Comparison of ENCODE assay signal across 10 mouse cellular contexts in genomic region chr17:12420886-12421574, GRCm38 (mm10). TPM values are rescaled to one million over a fixed set of nuclear protein-coding genes. Genes with fewer than 3 reads are reported as not detected.
A peak's percentile ranks its signal among the peaks of the same experiment; 100 is the strongest.
DNase-seq lines count a peak whose midpoint lies in the region; ATAC-seq lines count a peak whose summit lies in the region.
"Had no signal": no experiment of that assay in that cellular context is flagged by ENCODE, and none has a peak within 500 bp of the region (broad histone marks: within the 10 kb centered on the region; RNA-seq: fewer than 3 reads in every experiment).

No protein-coding gene starts in this region.

- peak; percentile 32 for DNase-seq in heart, postnatal 4 days
- peak; percentile 14 for DNase-seq in right cerebral cortex, adult 18-20 months
- DNase-seq in right cerebral cortex, postnatal 36 days (ENCODE audit: low spot score in 2 of 2): no peak
- peak; percentile 38 for DNase-seq in thymus, postnatal 14 days
- DNase-seq in kidney, adult 18-20 months: no peak
- DNase-seq: gastrocnemius, postnatal 14 days had no signal

- no peak for ATAC-seq in heart, embryonic 12.5 days (ENCODE audit: insufficient number of reproducible peaks, low FRiP score)
- peak; percentile 34; the same call in 1 of the 2 replicates for ATAC-seq in common myeloid progenitor, adult 5-6 weeks (replicated peaks; ENCODE audit: low read depth, poor library complexity, severe bottlenecking)
- ATAC-seq in erythroid progenitor cell, adult 5-6 weeks (replicated peaks; ENCODE audit: low FRiP score, poor library complexity, severe bottlenecking): no peak

- no peak overlapping the region for H3K27ac ChIP-seq in heart, embryonic 12.5 days (ENCODE audit: poor library complexity, severe bottlenecking)

- H3K9ac ChIP-seq in heart, embryonic 12.5 days: no peak overlapping the region

- H3K27me3 ChIP-seq in heart, embryonic 12.5 days (replicated peaks): no peaks in the 10 kb centered on the region

- peaks cover 19% of the 10 kb centered on the region for H3K4me1 ChIP-seq in heart, embryonic 12.5 days (replicated peaks)

- WGBS in heart, embryonic 12.5 days: 58% methylated on average over 16 of the region's 16 CpGs

- no peak overlapping the region for H3K4me3 ChIP-seq in heart, embryonic 12.5 days

- H3K36me3 ChIP-seq in heart, embryonic 12.5 days: no peaks in the 10 kb centered on the region

- no peaks in the 10 kb centered on the region for H3K9me3 ChIP-seq in heart, embryonic 12.5 days (replicated peaks)

- no peak overlapping the region for H3K4me2 ChIP-seq in heart, embryonic 12.5 days

RNA-seq across cellular contexts. Expression of gene Plg, which starts 42.6 kb away (rescaled TPM):
- total RNA-seq in heart, postnatal 4 days (2021): under 1 TPM in 1 of 2 experiments, not detected in 1; 0.11 TPM
- 0.28 and 2.2 TPM in 2 replicates for polyA plus RNA-seq in heart, embryonic 12.5 days (2016; fragmentation: Nextera tagmentation; extraction: Ambion mirVana)
- not detected in 2 replicates for total RNA-seq in common myeloid progenitor, adult 5-6 weeks (2017)
- total RNA-seq in erythroid progenitor cell, adult 5-6 weeks (2015; ENCODE audit: low replicate concordance): not detected in 2 replicates
- total RNA-seq in erythroid progenitor cell, adult 5-6 weeks (2017; ENCODE audit: low replicate concordance): 0.39 TPM in 1 of 2 replicates, not detected in the other
- total RNA-seq: gastrocnemius, postnatal 14 days; layer of hippocampus, postnatal 25 days had no signal

Comparison
In these comparisons a context has a peak if more than half of its experiments do, and no peak if none do; other contexts are left out.
1. DNase-seq: peak in heart, postnatal 4 days (single experiment), right cerebral cortex, adult 18-20 months (single experiment) and thymus, postnatal 14 days (single experiment); none in right cerebral cortex, postnatal 36 days (0 of 2) and kidney, adult 18-20 months (single experiment).